Mouse (Mus musculus): ENCODE measurements around the gene Ift20. TPM values are rescaled to one million over a fixed set of nuclear protein-coding genes. Genes with fewer than 3 reads are reported as not detected.
"Not testable (repeated sequence)": the region's sequence is repeated elsewhere in the genome, so short reads cannot be mapped to it uniquely, and the experiment has no call there.

Gene Ift20
- polyA plus RNA-seq, 1 experiment from 2014 or later, result 130 TPM

GRCm38 (mm10) chr11:78569806-78570205 lies 33.6 kb downstream of the Ift20 start:
- H3K36me3 ChIP-seq (ENCODE audit: control insufficient read depth, insufficient read depth, low read length), result peaks cover 14% of the 10 kb centered on the region; the same call in 1 of the 2 replicates
- WGBS, result 80% methylated on average over 3 of the region's 3 CpGs
- ATAC-seq, result no peak

GRCm38 (mm10) chr11:78571441-78571840 lies 35.3 kb downstream of the Ift20 start:
- no peaks in the 10 kb centered on the region for H3K27me3 ChIP-seq (ENCODE audit: control insufficient read depth, insufficient read depth, low read depth, low read length)
- H3K4me2 ChIP-seq (ENCODE audit: low read length), result no peak overlapping the region
- no peak overlapping the region for H3K27ac ChIP-seq (ENCODE audit: low read length)
- no peaks in the 10 kb centered on the region for H3K4me1 ChIP-seq (ENCODE audit: control insufficient read depth, insufficient read depth, low read length)
- no peak overlapping the region for H3K4me3 ChIP-seq (ENCODE audit: low read depth, low read length)
- WGBS, result 91% methylated on average over 8 of the region's 8 CpGs
- no peaks in the 10 kb centered on the region for H3K9me3 ChIP-seq (replicated peaks; ENCODE audit: control insufficient read depth, low read length, poor library complexity, severe bottlenecking)
- no peak for ATAC-seq
- H3K9ac ChIP-seq (ENCODE audit: low read depth, low read length), result no peak overlapping the region
- peaks cover 17% of the 10 kb centered on the region for H3K36me3 ChIP-seq (ENCODE audit: control insufficient read depth, insufficient read depth, low read length)

More at GRCm38 (mm10) chr11:78569806-78570205, 33.6 kb downstream of the Ift20 start:
- no peak overlapping the region for H3K9ac ChIP-seq (ENCODE audit: low read depth, low read length)
- H3K27me3 ChIP-seq (ENCODE audit: control insufficient read depth, insufficient read depth, low read depth, low read length), result no peaks in the 10 kb centered on the region
- H3K27ac ChIP-seq (ENCODE audit: low read length), result no peak overlapping the region
- no peak overlapping the region for H3K4me2 ChIP-seq (ENCODE audit: low read length)
- H3K4me1 ChIP-seq (ENCODE audit: control insufficient read depth, insufficient read depth, low read length), result no peaks in the 10 kb centered on the region
- H3K4me3 ChIP-seq (ENCODE audit: low read depth, low read length), result no peak overlapping the region
- H3K9me3 ChIP-seq (replicated peaks; ENCODE audit: control insufficient read depth, low read length, poor library complexity, severe bottlenecking), result no peaks in the 10 kb centered on the region

GRCm38 (mm10) chr11:78571854-78572253 lies 35.7 kb downstream of the Ift20 start:
- H3K4me2 ChIP-seq (ENCODE audit: low read length), result no peak overlapping the region
- H3K4me3 ChIP-seq (ENCODE audit: low read depth, low read length), result no peak overlapping the region
- no peak for ATAC-seq
- H3K36me3 ChIP-seq (ENCODE audit: control insufficient read depth, insufficient read depth, low read length), result peaks cover 17% of the 10 kb centered on the region
- 94% methylated on average over 6 of the region's 6 CpGs for WGBS
- no peak overlapping the region for H3K9ac ChIP-seq (ENCODE audit: low read depth, low read length)
- no peaks in the 10 kb centered on the region for H3K27me3 ChIP-seq (ENCODE audit: control insufficient read depth, insufficient read depth, low read depth, low read length)
- no peak overlapping the region for H3K27ac ChIP-seq (ENCODE audit: low read length)
- no peaks in the 10 kb centered on the region for H3K9me3 ChIP-seq (replicated peaks; ENCODE audit: control insufficient read depth, low read length, poor library complexity, severe bottlenecking)
- H3K4me1 ChIP-seq (ENCODE audit: control insufficient read depth, insufficient read depth, low read length), result no peaks in the 10 kb centered on the region

GRCm38 (mm10) chr11:78574031-78574430 lies 37.9 kb downstream of the Ift20 start:
- not testable (repeated sequence) for H3K4me3 ChIP-seq (ENCODE audit: low read depth, low read length); H3K4me2 ChIP-seq (ENCODE audit: low read length); H3K27ac ChIP-seq (ENCODE audit: low read length); H3K4me1 ChIP-seq (ENCODE audit: control insufficient read depth, insufficient read depth, low read length); H3K27me3 ChIP-seq (ENCODE audit: control insufficient read depth, insufficient read depth, low read depth, low read length); ATAC-seq; H3K9ac ChIP-seq (ENCODE audit: low read depth, low read length); H3K9me3 ChIP-seq (replicated peaks; ENCODE audit: control insufficient read depth, low read length, poor library complexity, severe bottlenecking)
- peaks cover 15% of the 10 kb centered on the region for H3K36me3 ChIP-seq (ENCODE audit: control insufficient read depth, insufficient read depth, low read length)
- WGBS, result 97% methylated on average over 3 of the region's 4 CpGs

- H3K4me3 ChIP-seq (ENCODE audit: low read depth, low read length), result no peak overlapping the region
- H3K9ac ChIP-seq (ENCODE audit: low read depth, low read length), result no peak overlapping the region
- ATAC-seq, result no peak
- no peak overlapping the region for H3K27ac ChIP-seq (ENCODE audit: low read length)
- no peaks in the 10 kb centered on the region for H3K4me1 ChIP-seq (ENCODE audit: control insufficient read depth, insufficient read depth, low read length)
- H3K9me3 ChIP-seq (replicated peaks; ENCODE audit: control insufficient read depth, low read length, poor library complexity, severe bottlenecking), result no peaks in the 10 kb centered on the region
- peaks cover 15% of the 10 kb centered on the region for H3K36me3 ChIP-seq (ENCODE audit: control insufficient read depth, insufficient read depth, low read length)
- WGBS, result 100% methylated on average over 3 of the region's 3 CpGs
- H3K4me2 ChIP-seq (ENCODE audit: low read length), result no peak overlapping the region
- no peaks in the 10 kb centered on the region for H3K27me3 ChIP-seq (ENCODE audit: control insufficient read depth, insufficient read depth, low read depth, low read length)
Measured at GRCm38 (mm10) chr11:78574536-78574935, 38.4 kb downstream of the Ift20 start.

GRCm38 (mm10) chr11:78574975-78575374 lies 38.8 kb downstream of the Ift20 start:
- Histone ChIP-seq H3K36me3 (ENCODE audit: control insufficient read depth, insufficient read depth, low read length) (peaks cover 13% of the 10 kb centered on the region), H3K4me2 (ENCODE audit: low read length) (no peak overlapping the region), H3K27ac (ENCODE audit: low read length) (no peak overlapping the region), H3K27me3 (ENCODE audit: control insufficient read depth, insufficient read depth, low read depth, low read length) (no peaks in the 10 kb centered on the region), H3K4me1 (ENCODE audit: control insufficient read depth, insufficient read depth, low read length) (no peaks in the 10 kb centered on the region), H3K9ac (ENCODE audit: low read depth, low read length) (no peak overlapping the region), H3K9me3 (replicated peaks; ENCODE audit: control insufficient read depth, low read length, poor library complexity, severe bottlenecking) (no peaks in the 10 kb centered on the region), H3K4me3 (ENCODE audit: low read depth, low read length) (no peak overlapping the region)
- no peak for ATAC-seq
- 87% methylated on average over 2 of the region's 2 CpGs for WGBS

GRCm38 (mm10) chr11:78582848-78583247 lies 46.7 kb downstream of the Ift20 start:
- H3K4me3 ChIP-seq (ENCODE audit: low read depth, low read length), result no peak overlapping the region
- no peak overlapping the region for H3K4me2 ChIP-seq (ENCODE audit: low read length)
- H3K27ac ChIP-seq (ENCODE audit: low read length), result no peak overlapping the region
- H3K4me1 ChIP-seq (ENCODE audit: control insufficient read depth, insufficient read depth, low read length), result no peaks in the 10 kb centered on the region
- H3K36me3 ChIP-seq (ENCODE audit: control insufficient read depth, insufficient read depth, low read length), result peaks cover 20% of the 10 kb centered on the region
- H3K27me3 ChIP-seq (ENCODE audit: control insufficient read depth, insufficient read depth, low read depth, low read length), result no peaks in the 10 kb centered on the region
- no peaks in the 10 kb centered on the region for H3K9me3 ChIP-seq (replicated peaks; ENCODE audit: control insufficient read depth, low read length, poor library complexity, severe bottlenecking)
- no peak overlapping the region for H3K9ac ChIP-seq (ENCODE audit: low read depth, low read length)
- no peak for ATAC-seq
- WGBS, result 90% methylated on average over 6 of the region's 6 CpGs

GRCm38 (mm10) chr11:78586099-78586498 lies 49.9 kb downstream of the Ift20 start:
- Histone ChIP-seq H3K4me2 (ENCODE audit: low read length) (no peak overlapping the region), H3K9me3 (replicated peaks; ENCODE audit: control insufficient read depth, low read length, poor library complexity, severe bottlenecking) (no peaks in the 10 kb centered on the region), H3K9ac (ENCODE audit: low read depth, low read length) (no peak overlapping the region), H3K36me3 (ENCODE audit: control insufficient read depth, insufficient read depth, low read length) (peaks cover 23% of the 10 kb centered on the region), H3K27ac (ENCODE audit: low read length) (no peak overlapping the region), H3K4me3 (ENCODE audit: low read depth, low read length) (no peak overlapping the region), H3K4me1 (ENCODE audit: control insufficient read depth, insufficient read depth, low read length) (no peaks in the 10 kb centered on the region), H3K27me3 (ENCODE audit: control insufficient read depth, insufficient read depth, low read depth, low read length) (no peaks in the 10 kb centered on the region)
- no peak for ATAC-seq

GRCm38 (mm10) chr11:78587677-78588076 lies 51.5 kb downstream of the Ift20 start:
- not testable (repeated sequence) for H3K9me3 ChIP-seq (replicated peaks; ENCODE audit: control insufficient read depth, low read length, poor library complexity, severe bottlenecking); ATAC-seq; H3K4me1 ChIP-seq (ENCODE audit: control insufficient read depth, insufficient read depth, low read length); H3K4me2 ChIP-seq (ENCODE audit: low read length); H3K4me3 ChIP-seq (ENCODE audit: low read depth, low read length); H3K9ac ChIP-seq (ENCODE audit: low read depth, low read length); H3K27ac ChIP-seq (ENCODE audit: low read length); H3K27me3 ChIP-seq (ENCODE audit: control insufficient read depth, insufficient read depth, low read depth, low read length)
- 92% methylated on average over 1 of the region's 1 CpGs for WGBS
- H3K36me3 ChIP-seq (ENCODE audit: control insufficient read depth, insufficient read depth, low read length), result peaks cover 20% of the 10 kb centered on the region
